Mouse (Mus musculus) Muller cell, postnatal 12 days (primary cell): ENCODE results near the gene Rrp1b.

Experiments
- DNase-seq: peaks from one replicate; pipeline ENCODE4 v3.0.0-alpha.2; 2015; ENCODE audit errors: inconsistent ontology term

Rrp1b gene

DNA sequence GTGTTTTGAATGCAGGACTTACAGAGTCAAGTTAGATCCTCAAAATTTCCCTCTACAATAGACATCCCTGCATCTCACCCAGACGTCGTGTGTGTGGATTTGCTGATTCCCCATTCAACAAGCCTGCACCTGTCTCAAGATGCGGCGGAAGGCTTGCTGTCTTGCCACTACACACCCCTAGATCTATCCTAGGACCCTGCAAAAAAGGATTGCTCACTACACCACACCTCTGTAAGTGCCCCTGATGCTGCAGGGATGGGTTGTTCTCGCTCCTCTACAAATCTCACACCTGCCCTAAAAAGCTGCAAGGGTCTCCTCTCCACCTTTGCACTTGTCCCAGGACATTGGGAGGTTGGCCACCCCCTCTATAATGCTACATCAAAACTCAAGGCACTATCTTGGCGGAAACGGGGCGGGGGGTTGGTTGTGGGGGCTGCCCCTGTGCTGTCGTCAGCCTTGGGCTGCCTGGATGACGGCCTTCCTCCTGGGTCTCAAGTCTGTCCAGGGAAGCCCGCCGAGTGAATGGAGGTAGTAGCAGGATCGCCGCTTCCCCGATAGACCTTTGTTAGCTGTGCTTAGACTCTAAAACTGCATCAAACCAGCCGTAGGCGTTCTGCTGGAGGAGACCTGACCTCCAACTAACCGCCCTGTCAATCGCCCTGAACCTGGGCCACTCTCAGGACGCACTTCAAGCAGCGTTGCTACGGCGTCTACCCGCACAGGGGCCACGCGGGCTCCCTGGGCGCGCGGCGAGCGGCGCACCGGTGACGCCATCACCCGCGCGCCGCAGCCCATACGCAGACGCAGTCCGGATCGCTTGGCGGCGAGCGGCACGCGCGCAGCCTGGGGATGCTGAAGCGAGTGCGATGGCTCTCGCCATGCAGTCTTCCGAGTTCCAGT is at the start of gene Rrp1b, which contains the start of gene Hsf2bp:
Rrp1b (plus strand) TSS at position 492 of the 900 bp plus-strand sequence.
Hsf2bp (minus strand) TSS at position 741 of the 900 bp plus-strand sequence.
- DNase-seq: peak; percentile 87

DNA sequence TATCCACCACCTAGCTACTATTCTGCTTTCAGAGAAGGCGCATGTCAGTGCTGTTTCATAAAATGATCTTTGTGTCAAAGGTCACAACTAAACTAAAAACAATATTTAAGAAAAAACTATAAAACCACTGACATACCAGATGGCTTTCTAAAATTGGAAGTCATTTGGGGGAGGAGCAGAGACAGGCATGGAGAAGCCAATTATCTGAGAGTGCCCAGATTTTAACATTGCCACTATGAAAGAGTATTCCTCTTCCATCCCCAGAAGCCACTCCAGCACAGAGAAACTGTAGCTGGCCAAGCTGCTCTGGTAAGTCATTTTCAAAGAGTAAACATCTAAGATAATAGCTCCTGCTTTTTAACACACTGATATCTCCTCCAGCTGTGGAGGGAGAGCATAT is 49.0 kb upstream of the Rrp1b start:
- no peak for DNase-seq

DNA sequence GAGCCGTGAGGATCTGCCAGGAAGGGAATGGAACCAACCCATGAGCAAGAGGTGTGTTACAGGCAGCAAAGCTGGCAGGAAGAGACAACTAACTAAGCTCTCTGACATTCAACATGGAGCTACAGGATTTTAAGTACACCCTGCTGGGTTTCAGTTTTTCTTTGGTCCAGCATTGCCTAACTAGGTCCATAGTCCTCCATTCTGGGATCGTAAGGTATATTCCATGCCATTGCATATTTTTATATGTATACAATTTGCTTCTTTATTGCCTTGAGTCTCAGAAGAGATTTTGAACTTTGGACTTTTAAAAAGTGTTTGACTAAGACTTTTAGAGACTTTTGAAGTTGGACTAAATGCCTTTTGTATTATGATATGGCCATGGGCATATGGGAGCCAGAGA is 46.9 kb upstream of the Rrp1b start:
- DNase-seq: no peak

DNA sequence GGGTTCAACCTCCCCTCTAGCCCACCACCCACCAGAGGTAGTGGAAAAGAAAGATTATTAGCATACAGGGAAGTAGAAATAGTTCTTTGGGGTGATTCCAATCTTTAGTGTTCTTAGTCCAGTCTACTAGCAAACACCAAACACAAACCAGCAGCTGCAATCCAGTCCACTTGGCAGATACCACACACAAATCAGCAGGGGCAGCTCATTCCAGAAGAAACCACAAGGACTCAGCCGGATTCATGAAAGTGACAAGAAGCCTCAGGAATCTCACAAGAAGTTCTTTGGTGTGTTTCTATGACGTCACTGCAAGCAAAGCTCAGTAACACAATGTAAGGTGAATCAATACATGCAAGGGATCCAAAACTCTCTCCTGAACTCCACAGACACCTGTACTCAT is 43.9 kb upstream of the Rrp1b start:
- peak; percentile 76 for DNase-seq

DNA sequence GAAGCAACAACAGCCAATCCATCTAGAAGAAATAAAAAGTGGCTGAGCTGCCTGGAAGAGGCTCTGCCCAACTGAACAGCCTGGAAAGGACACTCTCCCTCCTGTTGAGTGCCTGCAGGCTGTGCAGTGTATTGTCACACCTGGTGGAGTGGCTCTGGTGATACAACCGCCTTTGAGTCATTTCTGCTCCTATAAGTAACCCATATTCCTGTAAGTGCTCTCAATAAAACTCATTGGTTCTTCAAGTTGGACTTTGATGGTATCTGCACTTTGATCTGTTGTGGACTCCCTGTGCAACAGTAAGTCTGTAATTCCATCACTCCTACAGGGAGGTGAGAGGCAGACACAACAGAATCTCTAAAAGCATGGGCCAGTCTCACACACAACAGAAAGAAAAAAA is 42.5 kb upstream of the Rrp1b start:
- no peak for DNase-seq

GRCm38 (mm10) chr17:31994132-31994531 is 41.8 kb upstream of the Rrp1b start:
- peak; percentile 45 for DNase-seq

DNA sequence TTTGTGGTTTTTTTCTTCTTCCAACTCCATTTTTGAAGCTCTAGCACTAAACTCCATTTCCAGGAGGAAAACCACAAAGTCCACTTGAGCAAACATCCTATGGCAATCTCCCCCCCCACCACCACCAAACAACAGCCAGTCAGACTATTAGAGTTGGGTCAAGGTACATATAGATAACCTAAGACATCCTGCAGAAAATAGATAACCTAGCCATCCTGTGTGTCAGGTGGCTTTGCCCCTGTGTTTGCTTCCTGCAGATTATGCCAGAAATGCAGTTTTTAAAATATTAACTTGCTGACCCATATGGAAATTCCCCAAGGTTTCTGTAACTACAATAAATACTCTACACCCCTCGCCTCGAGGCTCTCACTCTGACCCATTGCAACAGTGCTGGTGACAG is 40.1 kb upstream of the Rrp1b start:
- DNase-seq: no peak

DNA sequence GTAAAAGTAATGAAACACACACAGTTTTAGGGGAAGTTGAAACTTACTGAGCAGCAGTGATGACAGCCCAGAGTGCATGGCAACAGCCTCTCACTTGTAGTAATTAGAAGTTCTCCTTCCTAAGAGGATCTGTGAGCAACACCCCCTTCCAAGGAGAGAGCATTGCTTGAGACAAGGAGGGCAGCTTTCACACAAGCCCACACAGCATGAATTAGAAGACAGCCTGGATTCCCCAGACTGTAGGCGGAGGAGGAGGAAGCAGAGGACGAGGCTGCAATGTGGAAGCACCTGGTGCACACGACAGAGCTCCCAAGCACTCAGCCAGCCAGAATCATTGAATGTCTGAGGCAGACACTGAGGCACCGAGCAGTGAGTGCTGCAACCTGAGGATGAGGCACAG is 39.6 kb upstream of the Rrp1b start:
- no peak for DNase-seq

GRCm38 (mm10) chr17:31998351-31998750 is 37.5 kb upstream of the Rrp1b start:
- DNase-seq: no peak

GRCm38 (mm10) chr17:32003251-32003650 is 32.6 kb upstream of the Rrp1b start:
- DNase-seq: no peak

- DNase-seq: no peak
Observed at GRCm38 (mm10) chr17:32006800-32007199, 29.1 kb upstream of the Rrp1b start.

- DNase-seq: no peak
Observed at GRCm38 (mm10) chr17:32011694-32012093, 24.2 kb upstream of the Rrp1b start.

- DNase-seq: no peak
Observed at GRCm38 (mm10) chr17:32012254-32012653, 23.6 kb upstream of the Rrp1b start.

GRCm38 (mm10) chr17:32013659-32014058 is 22.2 kb upstream of the Rrp1b start:
- DNase-seq: no peak

DNA sequence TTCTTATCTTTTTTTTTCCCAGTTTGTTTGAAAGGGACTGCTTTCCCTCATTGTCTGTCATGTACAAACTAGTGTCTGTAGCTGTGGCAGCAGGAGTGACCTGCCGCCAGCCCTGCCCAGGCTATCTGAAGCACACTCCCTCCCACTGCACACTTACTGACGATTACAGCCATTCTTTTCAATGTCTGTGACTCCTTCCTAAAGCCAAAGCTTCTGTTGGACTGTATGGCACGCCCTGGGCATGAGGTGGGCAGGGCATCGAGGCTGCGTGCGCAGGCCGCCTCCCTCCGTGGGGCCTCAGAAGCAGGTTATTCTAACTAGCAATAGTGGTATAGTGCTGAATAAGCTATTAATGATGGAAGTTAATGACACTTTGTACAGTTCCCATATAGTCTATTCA is 19.4 kb upstream of the Rrp1b start:
- DNase-seq: no peak

DNA sequence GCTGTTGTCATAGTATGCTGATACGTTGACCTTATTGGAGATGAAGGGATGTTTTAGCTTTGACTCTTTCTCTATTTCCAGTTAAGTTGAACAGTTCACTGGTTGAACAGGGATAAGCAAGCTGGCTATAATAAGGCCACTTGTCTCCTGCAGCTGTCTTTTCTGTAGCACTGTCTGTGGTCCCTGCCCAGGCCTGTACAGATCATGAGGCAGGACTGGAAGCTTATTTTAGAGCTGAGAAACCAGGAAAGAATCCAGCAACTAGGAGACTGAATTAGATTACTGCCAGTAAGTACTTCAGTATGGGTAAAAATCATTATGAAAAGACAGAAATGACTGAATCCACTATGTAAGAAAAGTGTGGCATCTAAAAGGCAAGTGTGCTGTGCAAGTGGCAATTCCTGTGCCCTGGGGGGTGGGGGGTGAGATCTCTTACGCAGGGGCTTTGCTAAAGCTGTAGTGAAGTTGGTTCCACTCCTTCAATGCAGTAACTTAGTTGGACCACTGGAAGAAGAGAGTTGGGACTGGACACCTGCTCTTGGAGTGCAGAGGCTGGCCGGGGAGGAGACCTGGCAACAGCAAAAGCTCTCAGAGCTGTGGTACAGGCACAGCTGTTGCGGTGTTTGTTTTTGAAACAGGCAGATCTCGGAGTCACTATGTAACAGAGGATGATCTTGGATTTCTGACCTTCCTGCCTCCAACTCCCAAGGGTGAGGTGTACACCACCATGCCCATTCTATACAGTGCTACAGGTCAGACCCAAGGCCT is 17.6 kb upstream of the Rrp1b start:
- DNase-seq: peak; percentile 31

DNA sequence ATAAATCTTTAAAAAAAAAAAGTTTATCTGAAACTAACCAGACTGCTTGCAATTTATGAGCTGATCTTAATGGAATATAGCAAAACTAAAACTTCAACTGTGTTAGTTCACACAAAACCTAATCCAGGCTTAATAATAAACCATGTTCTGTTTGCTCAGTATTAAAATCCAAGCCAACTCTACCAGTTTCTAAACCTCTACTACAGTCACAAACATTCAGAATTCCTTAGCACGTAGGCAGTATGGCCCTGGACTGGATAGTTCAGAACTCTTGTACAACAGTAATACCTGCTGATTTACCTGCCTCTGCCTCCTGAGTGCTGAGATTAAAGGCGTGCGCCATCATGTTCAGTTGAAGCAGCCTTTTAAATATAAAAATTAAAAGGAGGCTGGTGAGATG is 13.9 kb upstream of the Rrp1b start:
- no peak for DNase-seq

GRCm38 (mm10) chr17:32022551-32022950 is 13.3 kb upstream of the Rrp1b start:
- DNase-seq: no peak

- no peak for DNase-seq
Observed at GRCm38 (mm10) chr17:32023088-32023487, 12.8 kb upstream of the Rrp1b start.

GRCm38 (mm10) chr17:32024671-32025073 is 11.2 kb upstream of the Rrp1b start:
- DNase-seq: no peak

DNA sequence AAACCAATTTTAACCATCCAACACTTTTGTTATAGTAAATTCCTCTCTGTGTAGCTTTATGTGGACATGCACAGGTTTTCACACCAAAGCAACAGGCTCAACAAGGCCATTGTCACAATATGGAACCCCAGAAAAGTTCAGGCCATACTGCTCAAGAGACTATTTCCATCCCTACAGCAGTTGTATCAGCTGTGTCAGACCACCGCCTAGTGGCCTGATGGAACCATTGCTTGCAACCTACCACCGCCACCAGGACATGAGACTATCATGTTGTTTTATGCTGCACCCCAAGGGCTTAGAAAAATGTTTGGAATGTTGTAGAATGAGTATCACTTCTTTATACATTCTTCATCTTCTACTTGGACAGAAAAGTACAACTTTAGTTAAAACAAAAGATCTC is 10.5 kb upstream of the Rrp1b start:
- DNase-seq: peak; percentile 54

GRCm38 (mm10) chr17:32027666-32028065 is 8.2 kb upstream of the Rrp1b start:
- DNase-seq: no peak

- no peak for DNase-seq
Observed at GRCm38 (mm10) chr17:32028301-32028700, 7.6 kb upstream of the Rrp1b start.
